Mouse (Mus musculus) thymus, adult 2 months (tissue): ENCODE results near the gene 2900026A02Rik.

ENCODE experiments used
- CTCF ChIP-seq: fragments of 200-500 bp; IDR thresholded peaks from 2 replicates; pipeline ENCODE4 v1.5.1; 2012; ENCODE audit warnings: mild to moderate bottlenecking, control low read depth, low read length, moderate library complexity, borderline replicate concordance; ENCODE audit not compliant: control insufficient read depth, poor library complexity, insufficient read depth; ENCODE audit errors: extremely low read depth
- POLR2A ChIP-seq: fragments of 200-500 bp; IDR thresholded peaks from 2 replicates; pipeline ENCODE4 v1.6.1; 2012; ENCODE audit warnings: mild to moderate bottlenecking, low read length, control low read depth, moderate library complexity; ENCODE audit not compliant: control insufficient read depth, poor library complexity, insufficient read depth; ENCODE audit errors: extremely low read depth

GRCm38 (mm10) chr5:113215610-113216011, 5.4 kb downstream of the 2900026A02Rik start:
- no peak for TF ChIP-seq CTCF
- no peak for TF ChIP-seq POLR2A
